Mouse (Mus musculus): Measurements from ENCODE around the gene Dock6. TPM values are rescaled to one million over a fixed set of nuclear protein-coding genes. Genes with fewer than 3 reads are reported as not detected.

Gene Dock6
- polyA plus RNA-seq, 1 experiment from 2014 or later = 14.0 TPM

DNA sequence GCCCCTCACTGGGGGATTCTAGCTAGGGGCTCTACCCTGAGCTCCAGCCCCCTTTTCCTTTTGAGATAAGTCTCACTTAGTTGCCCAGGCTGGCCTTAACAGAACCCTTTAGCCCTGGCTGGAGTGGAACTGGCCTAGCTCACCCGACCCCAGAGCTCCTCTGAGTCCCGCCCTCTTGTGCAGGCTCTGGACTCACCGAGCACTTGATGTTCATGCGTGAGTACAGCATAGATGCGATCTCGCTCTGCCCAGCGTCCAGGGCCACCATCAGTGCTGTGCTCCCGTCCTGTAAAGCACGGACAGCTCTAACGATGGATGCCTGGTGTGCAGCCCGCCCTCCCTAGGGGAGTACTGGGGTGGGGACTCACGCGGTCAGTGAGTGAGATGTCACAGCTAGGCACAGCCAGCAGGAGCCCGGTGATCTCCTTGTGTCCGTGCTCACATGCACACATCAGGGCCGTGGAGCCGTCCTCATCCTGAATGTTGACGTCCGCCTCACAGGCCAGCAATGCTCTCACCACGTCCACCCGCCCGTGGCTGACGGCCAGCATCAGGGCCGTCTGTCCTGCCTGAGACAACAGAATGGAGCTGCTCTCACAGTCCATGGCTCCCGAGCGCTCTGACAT lies 82.8 kb downstream of the Dock6 start:
- 74% methylated on average over 26 of the region's 26 CpGs for WGBS
- H3K4me2 ChIP-seq = no peak overlapping the region
- H3K27me3 ChIP-seq (replicated peaks) = no peaks in the 10 kb centered on the region
- no peak overlapping the region for H3K27ac ChIP-seq (replicated peaks)
- no peak for ATAC-seq (ENCODE audit: low FRiP score)
- H3K9ac ChIP-seq (replicated peaks) = no peak overlapping the region
- no peaks in the 10 kb centered on the region for H3K36me3 ChIP-seq
- H3K4me3 ChIP-seq (replicated peaks) = no peak overlapping the region
- peaks cover 15% of the 10 kb centered on the region for H3K4me1 ChIP-seq
- no peaks in the 10 kb centered on the region for H3K9me3 ChIP-seq (replicated peaks)

- Histone ChIP-seq H3K36me3 (no peaks in the 10 kb centered on the region), H3K27ac (replicated peaks) (peak overlapping the region; percentile 58; the same call in 1 of the 2 replicates), H3K9ac (replicated peaks) (no peak overlapping the region), H3K4me1 (peaks cover 15% of the 10 kb centered on the region), H3K9me3 (replicated peaks) (no peaks in the 10 kb centered on the region), H3K27me3 (replicated peaks) (no peaks in the 10 kb centered on the region), H3K4me3 (replicated peaks) (no peak overlapping the region), H3K4me2 (no peak overlapping the region)
- WGBS = 29% methylated on average over 13 of the region's 13 CpGs
- no peak for ATAC-seq (ENCODE audit: low FRiP score)
Measured at GRCm38 (mm10) chr9:21768511-21769411, 83.7 kb downstream of the Dock6 start.

DNA sequence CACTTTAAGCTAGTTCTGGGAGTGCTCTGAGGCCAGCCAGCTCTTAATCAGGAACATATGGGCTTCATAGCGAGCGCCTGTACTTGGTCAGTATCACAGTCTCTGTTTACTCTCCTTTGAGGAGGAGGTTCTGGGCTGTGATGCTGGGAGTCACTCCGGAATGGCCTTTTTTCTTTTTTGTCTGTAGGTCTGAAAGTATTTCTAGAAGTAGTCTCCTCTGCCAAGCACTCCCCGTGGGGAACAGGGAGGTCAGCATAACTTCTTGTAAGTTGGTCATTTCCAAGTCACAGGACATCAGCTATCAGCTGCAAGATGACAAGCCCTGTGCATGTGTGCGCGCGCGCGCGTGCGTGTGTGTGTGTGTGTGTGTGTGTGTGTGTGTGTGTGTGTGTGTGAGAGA lies 84.5 kb downstream of the Dock6 start:
- Histone ChIP-seq H3K4me1 (peaks cover 15% of the 10 kb centered on the region), H3K36me3 (no peaks in the 10 kb centered on the region), H3K9me3 (replicated peaks) (no peaks in the 10 kb centered on the region), H3K4me2 (no peak overlapping the region), H3K27ac (replicated peaks) (no peak overlapping the region), H3K4me3 (replicated peaks) (no peak overlapping the region), H3K27me3 (replicated peaks) (no peaks in the 10 kb centered on the region), H3K9ac (replicated peaks) (no peak overlapping the region)
- WGBS = 76% methylated on average over 11 of the region's 11 CpGs
- ATAC-seq (ENCODE audit: low FRiP score) = no peak

DNA sequence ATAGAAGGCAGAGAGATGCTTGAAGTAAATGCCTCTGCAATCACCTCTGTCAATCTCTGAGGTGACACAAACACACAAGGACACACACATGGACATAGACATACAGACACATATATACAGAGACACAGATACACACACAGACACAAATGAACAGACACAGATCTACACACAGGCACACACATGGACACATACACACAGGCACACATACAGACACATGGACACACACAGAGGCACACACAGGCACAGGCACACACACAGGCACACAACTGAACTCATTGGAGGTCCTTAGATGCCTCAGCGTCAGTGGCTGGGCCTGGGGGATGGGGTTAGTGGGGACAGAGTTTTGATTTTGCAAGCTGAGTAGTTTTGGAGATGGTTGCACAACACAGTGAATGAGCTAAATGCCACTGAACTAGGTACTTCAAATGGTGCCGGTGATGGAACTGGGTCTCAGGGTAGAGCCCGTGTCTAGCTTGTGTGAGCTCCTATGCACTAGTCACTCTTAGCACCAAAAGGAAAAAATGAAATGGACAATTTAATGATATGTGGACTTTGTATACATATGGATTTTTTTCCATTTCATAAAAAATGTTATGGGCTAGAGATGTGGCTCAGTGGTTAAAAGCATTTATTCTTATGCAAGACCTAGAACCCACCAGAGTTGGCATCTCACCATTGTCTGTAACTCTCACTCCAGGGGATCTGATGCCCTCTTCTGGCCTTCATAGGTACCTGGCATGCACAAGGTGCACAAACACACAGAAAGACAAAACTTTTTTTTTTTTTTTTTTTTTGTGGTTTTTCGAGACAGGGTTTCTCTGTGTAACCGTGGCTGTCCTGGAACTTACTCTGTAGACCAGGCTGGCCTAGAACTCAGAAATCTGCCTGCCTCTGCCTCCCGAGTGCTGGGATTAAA lies 88.1 kb downstream of the Dock6 start:
- no peak overlapping the region for H3K4me3 ChIP-seq (replicated peaks)
- ATAC-seq (ENCODE audit: low FRiP score) = no peak
- WGBS = 95% methylated on average over 6 of the region's 6 CpGs
- H3K27me3 ChIP-seq (replicated peaks) = no peaks in the 10 kb centered on the region
- no peak overlapping the region for H3K9ac ChIP-seq (replicated peaks)
- no peaks in the 10 kb centered on the region for H3K36me3 ChIP-seq
- peaks cover 25% of the 10 kb centered on the region for H3K4me1 ChIP-seq
- no peaks in the 10 kb centered on the region for H3K9me3 ChIP-seq (replicated peaks)
- no peak overlapping the region for H3K27ac ChIP-seq (replicated peaks)
- H3K4me2 ChIP-seq = no peak overlapping the region

DNA sequence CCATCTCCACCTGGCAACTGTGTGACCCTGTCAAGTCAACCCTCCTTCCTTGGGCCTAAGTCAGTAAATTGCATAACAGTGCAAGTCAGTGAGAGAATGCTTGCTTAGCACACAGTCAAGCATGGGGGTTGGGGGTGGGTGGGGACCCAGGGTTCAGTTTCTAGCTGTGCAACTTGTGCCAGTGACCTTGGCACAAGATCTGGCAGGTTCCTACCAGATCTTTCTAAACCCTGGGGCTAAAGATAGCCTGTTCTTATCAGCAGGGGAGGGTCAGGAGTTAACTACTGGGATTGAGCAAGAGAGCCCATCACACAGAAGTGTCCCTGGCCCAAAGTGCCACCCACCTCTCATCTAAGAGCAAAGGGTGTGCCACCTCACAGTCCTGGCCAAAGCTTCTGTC lies 90.3 kb downstream of the Dock6 start:
- H3K9ac ChIP-seq (replicated peaks) = no peak overlapping the region
- no peak for ATAC-seq (ENCODE audit: low FRiP score)
- H3K4me3 ChIP-seq (replicated peaks) = no peak overlapping the region

DNA sequence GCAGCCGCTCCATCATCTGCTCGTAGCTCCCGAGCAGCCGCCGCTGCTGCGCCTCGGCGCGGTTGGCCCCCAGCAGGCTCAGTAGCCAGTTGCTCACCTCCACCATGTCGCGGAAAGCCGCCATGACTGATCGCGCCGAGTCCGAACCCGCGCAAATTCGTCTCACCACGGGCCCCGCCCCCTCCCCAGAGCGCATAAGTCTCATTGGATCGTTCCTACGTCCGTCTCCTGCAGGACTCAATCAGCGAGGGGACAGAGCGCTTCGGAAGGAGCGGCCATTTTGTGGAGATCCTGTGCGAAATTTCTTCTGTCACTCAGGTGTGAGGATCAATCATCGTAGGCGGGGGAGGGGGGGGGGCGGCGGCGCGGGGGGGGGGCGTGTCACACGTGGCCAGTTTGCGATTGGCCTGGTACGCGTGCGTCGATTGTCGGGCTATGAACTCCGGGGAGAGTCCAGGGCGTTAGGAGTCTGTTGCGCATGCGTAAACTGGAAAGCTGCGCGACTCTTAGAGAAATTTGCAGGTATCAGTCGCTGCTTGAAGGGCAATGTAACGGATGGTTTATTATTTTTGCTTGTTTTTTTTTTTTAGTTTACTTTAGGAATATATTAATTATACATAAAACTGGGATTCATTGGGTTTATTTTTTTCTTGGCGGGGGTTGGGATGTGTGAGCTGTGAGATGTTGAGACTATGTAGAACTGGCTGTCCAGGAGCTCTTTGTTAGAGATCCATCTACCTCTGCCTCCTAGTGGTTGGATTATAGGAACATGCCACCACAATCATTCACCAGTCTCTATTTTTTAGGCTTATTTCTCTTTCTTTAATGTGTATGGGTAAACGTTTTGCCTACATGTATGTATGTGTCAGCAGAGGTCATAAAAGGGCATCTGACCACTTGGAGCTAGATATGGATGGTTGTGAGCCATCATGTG lies 92.0 kb downstream of the Dock6 start, which contains the start of gene Spc24:
Spc24 (minus strand) TSS at position 149 of the 934 bp plus-strand sequence.
- Histone ChIP-seq H3K4me2 (peak within 1 kb of the TSS; percentile 97), H3K36me3 (no peaks in the 10 kb centered on the region), H3K9ac (replicated peaks) (peak within 1 kb of the TSS; percentile 48), H3K4me1 (peaks cover 15% of the 10 kb centered on the region), H3K27me3 (replicated peaks) (no peaks in the 10 kb centered on the region), H3K4me3 (replicated peaks) (peak within 1 kb of the TSS; percentile 61), H3K9me3 (replicated peaks) (no peaks in the 10 kb centered on the region), H3K27ac (replicated peaks) (peak within 1 kb of the TSS; percentile 81)
- WGBS = under 1% methylated on average over 49 of the region's 54 CpGs
- ATAC-seq (ENCODE audit: low FRiP score) = peak; percentile 96

More for the DNA sequence above, 90.3 kb downstream of the Dock6 start:
- H3K27me3 ChIP-seq (replicated peaks) = no peaks in the 10 kb centered on the region
- H3K36me3 ChIP-seq = no peaks in the 10 kb centered on the region
- H3K9me3 ChIP-seq (replicated peaks) = no peaks in the 10 kb centered on the region
- no peak overlapping the region for H3K27ac ChIP-seq (replicated peaks)
- H3K4me1 ChIP-seq = peaks cover 15% of the 10 kb centered on the region
- H3K4me2 ChIP-seq = no peak overlapping the region

GRCm38 (mm10) chr9:21759718-21760117 lies 92.7 kb downstream of the Dock6 start:
- no peak; the same call in 1 of the 2 replicates for ATAC-seq (ENCODE audit: low FRiP score)
- H3K4me3 ChIP-seq (replicated peaks) = peak overlapping the region; percentile 61
- WGBS = 0% methylated on average over 16 of the region's 20 CpGs

GRCm38 (mm10) chr9:21758576-21759529 lies 93.6 kb downstream of the Dock6 start:
- no peak overlapping the region for H3K9ac ChIP-seq (replicated peaks)
- ATAC-seq (ENCODE audit: low FRiP score) = no peak
- H3K9me3 ChIP-seq (replicated peaks) = no peaks in the 10 kb centered on the region
- peak overlapping the region; percentile 97 for H3K4me2 ChIP-seq
- H3K4me3 ChIP-seq (replicated peaks) = peak overlapping the region; percentile 61
- no peaks in the 10 kb centered on the region for H3K36me3 ChIP-seq
- H3K27me3 ChIP-seq (replicated peaks) = no peaks in the 10 kb centered on the region
- peaks cover 15% of the 10 kb centered on the region for H3K4me1 ChIP-seq
- 67% methylated on average over 14 of the region's 14 CpGs for whole genome bisulfite sequencing
- no peak overlapping the region for H3K27ac ChIP-seq (replicated peaks)

More at GRCm38 (mm10) chr9:21759718-21760117, 92.7 kb downstream of the Dock6 start:
- Histone ChIP-seq H3K4me2 (peak overlapping the region; percentile 97), H3K36me3 (no peaks in the 10 kb centered on the region), H3K9me3 (replicated peaks) (no peaks in the 10 kb centered on the region), H3K9ac (replicated peaks) (peak overlapping the region; percentile 48), H3K27me3 (replicated peaks) (no peaks in the 10 kb centered on the region), H3K27ac (replicated peaks) (no peak overlapping the region), H3K4me1 (peaks cover 15% of the 10 kb centered on the region)

- WGBS = 80% methylated on average over 13 of the region's 13 CpGs
- Histone ChIP-seq H3K27me3 (replicated peaks) (no peaks in the 10 kb centered on the region), H3K36me3 (no peaks in the 10 kb centered on the region), H3K27ac (replicated peaks) (no peak overlapping the region), H3K9ac (replicated peaks) (no peak overlapping the region), H3K9me3 (replicated peaks) (no peaks in the 10 kb centered on the region), H3K4me3 (replicated peaks) (no peak overlapping the region), H3K4me1 (peaks cover 11% of the 10 kb centered on the region), H3K4me2 (no peak overlapping the region)
- ATAC-seq (ENCODE audit: low FRiP score) = no peak
Measured at GRCm38 (mm10) chr9:21754516-21755321, 97.7 kb downstream of the Dock6 start.
